In genomic region chr4:149791470-149791869, GRCm38 (mm10) we compare ENCODE assay signal across 11 mouse cellular contexts. TPM values are rescaled to one million over a fixed set of nuclear protein-coding genes. Genes with fewer than 3 reads are reported as not detected.
DNase-seq lines count a peak whose midpoint lies in the region; ATAC-seq and TF ChIP-seq lines count a peak whose summit lies in the region.
"Had no signal": no experiment of that assay in that cellular context is flagged by ENCODE, and none has a peak within 500 bp of the region (broad histone marks: within the 10 kb centered on the region; RNA-seq: fewer than 3 reads in every experiment).

No protein-coding gene starts in this region.

- intact Hi-C loops in heart, adult 2 months (cut with DNase I): no loop called here

- 62% methylated on average over 4 of the region's 4 CpGs for WGBS in heart, adult 2 months
- WGBS in heart, embryonic 12.5 days: 81% methylated on average over 4 of the region's 4 CpGs
- 43% methylated on average over 4 of the region's 4 CpGs for WGBS in liver, adult 2 months
- 78% methylated on average over 4 of the region's 4 CpGs for WGBS in midbrain, embryonic 10.5 days

- no peaks in the 10 kb centered on the region for H3K27me3 ChIP-seq in heart, adult 2 months (ENCODE audit: control insufficient read depth, insufficient read depth, low read length)
- no peaks in the 10 kb centered on the region for H3K27me3 ChIP-seq in heart, embryonic 12.5 days (replicated peaks)
- no peaks in the 10 kb centered on the region for H3K27me3 ChIP-seq in liver, adult 2 months (ENCODE audit: control insufficient read depth, insufficient read depth, low read length)
- H3K27me3 ChIP-seq in midbrain, embryonic 10.5 days (ENCODE audit: low read depth, poor library complexity, severe bottlenecking): peaks cover 15% of the 10 kb centered on the region
- H3K27me3 ChIP-seq: hindbrain, embryonic 13.5 days; liver, embryonic 13.5 days had no signal

- H3K4me2 ChIP-seq in heart, embryonic 12.5 days: no peak overlapping the region
- H3K4me2 ChIP-seq: forebrain, embryonic 13.5 days; hindbrain, embryonic 13.5 days; liver, embryonic 13.5 days had no signal

- ATAC-seq in heart, embryonic 12.5 days (ENCODE audit: insufficient number of reproducible peaks, low FRiP score): no peak
- ATAC-seq: forebrain, embryonic 13.5 days had no signal

- peak; percentile 71 for DNase-seq in adrenal gland, postnatal 10 days
- DNase-seq in adrenal gland, postnatal 36 days: no peak
- DNase-seq in heart, adult 2 months: peak in 1 of 2 experiments; percentile 60
- DNase-seq in liver, adult 2 months (ENCODE audit: extremely low read depth, low read depth, low spot score): peak; percentile 77
- DNase-seq in liver: no peak
- DNase-seq in skeletal muscle tissue, adult 2 months (ENCODE audit: low read depth, low spot score): peak; percentile 70
- no peak for DNase-seq in midbrain, embryonic 10.5 days (ENCODE audit: low spot score)
- DNase-seq: liver, embryonic 13.5 days had no signal

- peaks cover 5% of the 10 kb centered on the region for H3K36me3 ChIP-seq in heart, adult 2 months (ENCODE audit: control insufficient read depth, insufficient read depth, low read length)
- no peaks in the 10 kb centered on the region for H3K36me3 ChIP-seq in heart, embryonic 12.5 days
- no peaks in the 10 kb centered on the region for H3K36me3 ChIP-seq in liver, adult 2 months (ENCODE audit: control insufficient read depth, insufficient read depth, low read length)
- no peaks in the 10 kb centered on the region for H3K36me3 ChIP-seq in midbrain, embryonic 10.5 days
- H3K36me3 ChIP-seq: hindbrain, embryonic 13.5 days; liver, embryonic 13.5 days had no signal

- TF ChIP-seq CTCF in heart, adult 2 months (IDR thresholded peaks at IDR 0.05): no peak
- no peak for TF ChIP-seq CTCF in liver, adult 2 months (IDR thresholded peaks at IDR 0.05; ENCODE audit: low read depth, low read length)

- H3K79me2 ChIP-seq in heart, adult 2 months (replicated peaks; ENCODE audit: control insufficient read depth, insufficient read depth, low read length): no peaks in the 10 kb centered on the region
- H3K79me2 ChIP-seq in liver, adult 2 months (ENCODE audit: control insufficient read depth, insufficient read depth, low read length): no peaks in the 10 kb centered on the region

- H3K4me1 ChIP-seq in heart, adult 2 months (ENCODE audit: control insufficient read depth, insufficient read depth, low read length): peaks cover 24% of the 10 kb centered on the region
- peaks cover 17% of the 10 kb centered on the region for H3K4me1 ChIP-seq in heart, embryonic 12.5 days (replicated peaks)
- H3K4me1 ChIP-seq in liver, adult 2 months (ENCODE audit: control insufficient read depth, insufficient read depth, low read length): peaks cover 34% of the 10 kb centered on the region
- H3K4me1 ChIP-seq in midbrain, embryonic 10.5 days: peaks cover 23% of the 10 kb centered on the region

- TF ChIP-seq POLR2A in heart, adult 2 months (IDR thresholded peaks at IDR 0.05; ENCODE audit: insufficient read depth, low read depth, low read length): no peak
- TF ChIP-seq POLR2A in liver, adult 2 months (IDR thresholded peaks at IDR 0.05; ENCODE audit: extremely low read depth, insufficient read depth, low read length): no peak

- H3K4me3 ChIP-seq in heart, adult 2 months: no peak overlapping the region
- no peak overlapping the region for H3K4me3 ChIP-seq in heart, embryonic 12.5 days
- no peak overlapping the region for H3K4me3 ChIP-seq in liver, adult 2 months (ENCODE audit: insufficient read depth, low read depth, low read length)
- no peak overlapping the region for H3K4me3 ChIP-seq in midbrain, embryonic 10.5 days
- H3K4me3 ChIP-seq: forebrain, embryonic 13.5 days; hindbrain, embryonic 13.5 days; liver, embryonic 13.5 days had no signal

- no peak overlapping the region for H3K9ac ChIP-seq in heart, adult 2 months (ENCODE audit: low read depth, low read length)
- H3K9ac ChIP-seq in heart, embryonic 12.5 days: no peak overlapping the region
- H3K9ac ChIP-seq in liver, adult 2 months (ENCODE audit: low read depth, low read length): no peak overlapping the region
- H3K9ac ChIP-seq: forebrain, embryonic 13.5 days; hindbrain, embryonic 13.5 days; liver, embryonic 13.5 days had no signal

- H3K9me3 ChIP-seq in heart, embryonic 12.5 days (replicated peaks): peaks cover 4% of the 10 kb centered on the region; the same call in 1 of the 2 replicates
- no peaks in the 10 kb centered on the region for H3K9me3 ChIP-seq in midbrain, embryonic 10.5 days (replicated peaks)
- H3K9me3 ChIP-seq: forebrain, embryonic 13.5 days; hindbrain, embryonic 13.5 days; liver, embryonic 13.5 days had no signal

- TF ChIP-seq EP300 in heart, adult 2 months (IDR thresholded peaks at IDR 0.05; ENCODE audit: insufficient read depth, low read depth, low read length): peak; percentile 89

- peak overlapping the region; percentile 92 for H3K27ac ChIP-seq in heart, adult 2 months
- no peak overlapping the region for H3K27ac ChIP-seq in heart, embryonic 12.5 days (ENCODE audit: poor library complexity, severe bottlenecking)
- H3K27ac ChIP-seq in liver, adult 2 months (replicated peaks; ENCODE audit: insufficient read depth, low read depth, low read length): peak overlapping the region; percentile 79
- H3K27ac ChIP-seq in midbrain, embryonic 10.5 days (replicated peaks): no peak overlapping the region
- H3K27ac ChIP-seq: forebrain, embryonic 13.5 days; liver, embryonic 13.5 days had no signal

RNA-seq across cellular contexts. Expression of gene Slc25a33, which starts 17.4 kb away (rescaled TPM):
- 10 to 100 TPM; 24.3 to 34.0 TPM for total RNA-seq in adrenal gland, postnatal 10 days (2021)
- total RNA-seq in adrenal gland, postnatal 36 days (2021): 10 to 100 TPM; 18.3 to 31.6 TPM
- 10 to 100 TPM; 22.3 to 26.0 TPM for total RNA-seq in heart, adult 2 months (2021)
- polyA plus RNA-seq in heart, adult 2 months (2012; rRNA removed): 19.0 and 20.3 TPM in 2 replicates
- polyA plus RNA-seq in heart, embryonic 12.5 days (2016; fragmentation: Nextera tagmentation; extraction: Ambion mirVana): 7.3 and 7.5 TPM in 2 replicates
- total RNA-seq in liver, adult 2 months (2014; rRNA removed): 14.3 and 21.5 TPM in 2 replicates
- polyA plus RNA-seq in liver, adult 2 months (2012; rRNA removed): 11.0 and 12.7 TPM in 2 replicates
- 16.3 and 18.0 TPM in 2 replicates for polyA plus RNA-seq in midbrain, embryonic 10.5 days (2016; fragmentation: Nextera tagmentation; extraction: Ambion mirVana)

RNA-seq across cellular contexts. Expression of gene Tmem201, which starts 53.6 kb away (rescaled TPM):
- total RNA-seq in adrenal gland, postnatal 10 days (2021): 10 to 100 TPM; 35.0 to 43.6 TPM
- 10 to 100 TPM; 29.7 to 31.6 TPM for total RNA-seq in adrenal gland, postnatal 36 days (2021)
- 10 to 100 TPM; 85.9 to 93.3 TPM for total RNA-seq in heart, adult 2 months (2021)
- polyA plus RNA-seq in heart, adult 2 months (2012; rRNA removed): 106 and 107 TPM in 2 replicates
- 51.1 and 52.8 TPM in 2 replicates for polyA plus RNA-seq in heart, embryonic 12.5 days (2016; fragmentation: Nextera tagmentation; extraction: Ambion mirVana)
- 6.5 and 8.2 TPM in 2 replicates for total RNA-seq in liver, adult 2 months (2014; rRNA removed)
- 23.4 and 25.2 TPM in 2 replicates for polyA plus RNA-seq in liver, adult 2 months (2012; rRNA removed)
- 38.7 and 44.3 TPM in 2 replicates for polyA plus RNA-seq in midbrain, embryonic 10.5 days (2016; fragmentation: Nextera tagmentation; extraction: Ambion mirVana)

Comparison
In these comparisons a context has a peak if more than half of its experiments do, and no peak if none do; other contexts are left out.
1. DNase-seq: peak in adrenal gland, postnatal 10 days (single experiment), liver, adult 2 months (single experiment) and skeletal muscle tissue, adult 2 months (single experiment); none in adrenal gland, postnatal 36 days (0 of 2), liver (single experiment) and midbrain, embryonic 10.5 days (single experiment).
2. H3K27ac ChIP-seq: peak in heart, adult 2 months (single experiment) and liver, adult 2 months (single experiment); none in heart, embryonic 12.5 days (single experiment) and midbrain, embryonic 10.5 days (single experiment).